Mouse (Mus musculus) bone marrow, adult 2 months (tissue): Measurements from ENCODE around the gene Adam22.

Source experiments
- CTCF ChIP-seq: fragments of 200-500 bp; IDR thresholded peaks from 2 replicates; pipeline ENCODE4 v1.5.1; 2011; ENCODE audit warnings: low read length, control low read depth; ENCODE audit not compliant: control insufficient read depth, insufficient read depth
- POLR2A ChIP-seq: fragments of 200-500 bp; IDR thresholded peaks from 2 replicates; pipeline ENCODE4 v1.6.1; 2011; ENCODE audit warnings: low read depth, mild to moderate bottlenecking, control low read depth, low read length, borderline replicate concordance; ENCODE audit not compliant: control insufficient read depth

GRCm38 (mm10) chr5:8343296-8343695 lies 24.7 kb downstream of the Adam22 start:
- TF ChIP-seq CTCF (no peak), POLR2A (no peak)
